Mouse (Mus musculus) thymus, postnatal 14 days (tissue): Measurements from ENCODE around the gene 4933425L06Rik.

Source experiments
- DNase-seq: peaks from one replicate; pipeline ENCODE4 v3.0.0; 2021

4933425L06Rik gene

DNA sequence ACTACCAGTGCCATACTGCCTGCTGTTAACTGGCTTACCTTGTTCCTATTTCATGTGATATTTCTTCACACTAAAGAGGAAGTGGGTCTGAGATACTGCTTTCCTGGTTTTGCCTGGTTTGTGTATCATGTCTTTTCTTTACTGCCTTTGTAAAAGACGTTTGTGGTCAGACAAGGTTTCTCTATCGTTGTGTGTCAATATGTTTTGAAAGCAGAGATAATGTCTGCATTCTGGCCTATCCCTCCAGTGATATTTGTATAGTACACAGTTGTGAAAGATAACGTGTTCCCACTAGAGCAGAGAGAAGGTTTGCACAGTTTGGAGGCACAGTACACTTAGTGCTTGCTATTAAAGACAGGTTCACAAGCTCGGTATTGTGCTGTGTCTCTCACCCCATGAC is 58.0 kb downstream of the 4933425L06Rik start:
- DNase-seq, result no peak

DNA sequence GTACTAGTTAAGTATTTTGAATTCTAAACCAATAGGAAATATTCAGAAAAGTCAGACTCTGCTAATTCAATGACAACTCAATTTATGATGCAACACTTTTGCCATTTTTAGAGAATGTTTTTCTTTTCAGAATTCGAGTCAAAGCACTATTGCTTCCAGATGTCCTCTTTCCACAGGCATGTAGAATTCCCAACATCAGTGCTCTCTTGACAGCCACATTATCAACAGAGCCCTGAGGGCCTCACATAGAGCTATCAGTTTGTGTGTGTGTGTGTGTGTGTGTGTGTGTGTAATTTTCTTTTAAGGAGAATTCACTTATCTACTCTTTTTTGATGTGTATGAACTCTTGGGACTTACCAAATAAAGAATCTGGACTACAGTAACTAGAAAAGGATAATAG is 64.9 kb downstream of the 4933425L06Rik start:
- DNase-seq, result no peak

DNA sequence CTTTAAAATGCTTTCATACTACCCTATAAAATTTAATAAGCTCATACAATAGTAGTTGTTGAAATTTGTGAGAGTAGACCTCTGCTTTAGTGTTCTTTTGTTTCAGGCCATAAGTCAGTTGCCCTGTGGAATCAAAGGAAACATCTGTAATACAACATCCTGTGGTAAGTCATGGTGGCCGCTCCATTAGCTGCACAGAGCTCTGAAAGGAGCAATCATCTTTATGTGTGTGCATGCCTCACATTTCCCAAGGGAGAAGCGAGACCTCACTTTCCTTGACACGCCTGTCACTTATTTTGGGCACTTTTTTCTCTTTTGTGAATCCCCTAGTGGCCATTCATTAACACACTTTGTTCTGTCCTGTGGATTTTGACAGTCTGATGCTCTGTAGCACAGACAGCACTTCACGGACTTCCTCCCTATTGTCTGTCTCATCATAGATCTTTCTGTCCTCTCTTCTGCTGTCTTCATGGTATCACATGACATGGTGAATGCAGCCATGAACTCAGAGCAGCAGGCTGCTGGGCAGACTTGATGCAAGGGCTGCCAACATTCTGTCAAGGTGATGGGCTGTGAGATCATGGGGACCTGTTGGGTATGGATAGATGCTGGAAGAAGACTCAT is 66.0 kb downstream of the 4933425L06Rik start:
- DNase-seq, result no peak

DNA sequence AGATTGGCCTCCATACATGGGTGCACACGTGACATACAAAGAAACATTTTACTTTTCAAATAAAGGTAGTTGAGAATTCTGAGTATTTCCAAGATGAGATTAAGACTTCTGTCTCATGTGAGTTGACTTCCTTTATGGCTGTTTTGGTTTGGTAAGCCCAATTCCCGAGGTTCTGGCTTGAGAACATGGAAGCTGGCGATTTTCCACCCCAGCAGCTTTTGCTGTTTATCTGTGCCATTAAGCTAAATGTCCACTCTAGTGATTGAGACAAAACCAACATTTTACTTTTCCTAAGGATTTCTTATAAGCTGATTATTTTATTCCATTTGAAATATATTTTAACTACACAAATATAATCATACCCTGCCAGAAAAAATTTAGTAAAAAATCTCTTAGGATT is 68.1 kb downstream of the 4933425L06Rik start:
- no peak for DNase-seq

DNA sequence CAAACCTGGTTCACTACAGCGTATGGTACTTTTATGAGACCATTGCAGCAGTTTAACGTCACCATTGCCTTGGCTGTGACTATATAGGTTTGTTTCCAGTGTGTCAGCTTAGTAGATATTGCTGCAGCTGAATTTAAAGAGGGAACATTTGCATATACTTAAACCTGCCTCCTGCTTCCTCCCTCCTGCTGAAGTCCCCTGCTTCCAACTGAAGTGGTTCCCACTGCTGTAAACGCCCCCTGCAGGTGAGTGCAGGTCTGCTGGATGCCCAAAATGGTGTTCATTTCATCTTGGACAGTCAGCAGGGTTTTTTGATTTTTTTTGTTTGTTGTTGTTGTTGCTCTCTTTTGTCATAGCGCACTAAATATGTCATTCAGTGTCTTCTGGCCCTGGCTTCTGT is 72.0 kb downstream of the 4933425L06Rik start:
- DNase-seq, result peak; percentile 59

DNA sequence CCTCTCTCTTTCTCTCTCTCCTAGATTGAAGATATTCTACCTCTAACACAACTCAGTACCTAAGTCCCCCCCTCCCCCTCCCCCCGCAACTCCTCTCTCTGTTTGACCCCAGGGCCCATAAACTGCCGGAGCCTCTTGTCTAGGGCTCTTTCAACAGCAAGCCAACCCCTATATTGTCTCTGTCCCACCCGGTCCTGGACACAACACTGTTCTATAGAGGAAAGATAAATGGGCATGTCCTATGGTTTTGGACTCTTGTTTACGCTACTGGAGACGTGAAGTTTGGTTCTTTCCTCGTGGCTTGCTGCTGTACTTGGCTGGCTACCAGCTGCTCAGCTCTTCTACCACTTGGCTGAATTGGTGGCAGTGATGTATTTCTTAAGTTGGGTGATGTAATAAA is 83.5 kb downstream of the 4933425L06Rik start:
- DNase-seq, result no peak
